Mouse (Mus musculus): Measurements from ENCODE around the gene Gm26938. TPM values are rescaled to one million over a fixed set of nuclear protein-coding genes. Genes with fewer than 3 reads are reported as not detected.

The Gm26938 gene
- polyA plus RNA-seq (2017; shearing (Covaris generic)), result not detected

GRCm38 (mm10) chr5:139826357-139827055 is at the start of gene Gm26938, which contains the start of gene Psmg3:
Gene Gm26938 (minus strand): TSS chr5:139826407.
Gene Psmg3 (minus strand): TSS chr5:139826885.

DNA sequence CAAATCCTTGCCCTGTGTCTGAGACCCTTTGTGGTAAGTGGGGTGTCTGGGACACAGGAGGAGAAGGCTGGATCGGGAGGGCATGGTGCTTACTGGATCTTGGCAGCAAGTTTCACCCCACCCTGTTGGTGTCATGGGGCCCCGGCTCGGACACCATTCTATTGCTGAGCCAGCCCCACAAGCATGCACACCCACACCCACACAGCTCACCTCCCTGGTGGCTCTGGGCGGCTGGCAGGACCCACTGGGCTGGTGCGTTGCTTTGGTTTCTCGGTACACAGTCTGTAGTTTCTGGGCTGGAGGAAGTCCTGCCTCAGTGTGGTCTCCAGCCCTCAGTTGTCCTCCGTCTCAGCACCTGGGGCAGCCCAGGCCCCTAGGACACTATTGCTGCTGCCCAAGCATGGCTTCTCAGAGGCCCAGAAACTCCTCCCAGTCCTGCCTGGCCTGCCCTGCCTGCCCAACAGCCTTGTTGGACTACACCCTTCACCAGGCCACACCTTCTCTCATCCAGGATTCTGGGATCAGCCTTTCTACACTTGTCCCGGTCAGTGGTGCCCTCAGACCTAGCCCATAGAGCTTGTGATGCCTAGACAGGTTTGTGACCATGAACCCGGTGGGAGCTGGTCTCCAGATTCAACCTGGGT is 6.5 kb downstream of the Gm26938 start, which contains the start of gene Tmem184a:
TSS of gene Tmem184a (minus strand) at position 380 of the 644 bp plus-strand sequence.

DNA sequence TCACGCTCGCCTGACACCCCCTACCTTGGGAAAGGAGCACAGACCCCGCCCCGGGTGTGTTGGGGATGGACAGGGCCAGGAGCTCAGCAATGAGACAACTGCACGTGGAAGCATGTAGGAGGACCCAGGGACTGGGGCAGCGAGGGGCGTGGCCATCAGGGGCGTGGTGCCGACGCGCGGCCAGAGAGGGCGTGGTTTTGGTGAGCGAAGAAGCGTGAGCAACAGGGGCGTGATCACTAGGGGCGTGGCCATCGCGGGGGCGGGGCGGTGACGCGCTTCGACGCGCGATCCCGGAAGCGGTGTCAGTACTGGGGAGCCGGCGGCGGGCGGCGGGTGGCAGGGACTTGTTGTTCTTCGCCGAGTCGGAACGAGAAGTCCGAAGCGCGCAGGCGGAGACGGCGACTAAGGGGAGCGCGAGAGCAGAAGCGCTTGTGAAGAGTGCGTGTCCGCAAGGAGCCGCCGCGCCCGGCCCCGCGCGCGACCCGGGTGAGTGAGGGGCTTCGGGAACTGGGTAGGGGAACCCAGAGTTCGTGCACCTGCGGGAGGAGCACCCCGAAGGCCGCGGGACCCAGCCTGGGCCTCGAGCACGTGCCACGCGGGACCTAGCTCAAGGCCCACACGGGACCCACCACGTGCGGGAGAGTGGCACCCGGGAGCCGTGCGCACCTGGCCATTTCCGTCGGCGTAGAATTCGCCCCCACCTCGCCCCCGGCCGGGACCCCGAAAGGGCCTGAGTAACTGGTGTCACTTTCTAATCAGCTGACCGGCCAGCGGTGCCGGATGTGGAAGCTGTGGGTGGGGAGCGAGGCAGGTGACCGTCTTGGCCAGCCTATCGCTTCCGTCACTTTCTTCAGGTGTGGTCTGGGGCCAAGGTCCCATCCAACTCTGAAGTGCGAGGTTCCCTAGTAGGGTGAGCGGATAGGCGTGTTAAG is 34.7 kb downstream of the Gm26938 start, which contains the start of gene Mafk:
TSS of gene Mafk (plus strand) at position 287 of the 932 bp plus-strand sequence.

GRCm38 (mm10) chr5:139775216-139775926 is 50.8 kb downstream of the Gm26938 start, which contains the start of gene Ints1:
Gene Ints1 (minus strand): TSS chr5:139775674.

Other genes starting within 250 kb of the Gm26938 start
- gene Micall2, start 90.1 kb downstream of the Gm26938 start, polyA plus RNA-seq (2017; shearing (Covaris generic)), result 0.34 TPM
- 61.9 TPM for gene Ints1, start 50.7 kb downstream of the Gm26938 start, polyA plus RNA-seq (2017; shearing (Covaris generic))
- 43.6 TPM for gene Mafk, start 34.9 kb downstream of the Gm26938 start, polyA plus RNA-seq (2017; shearing (Covaris generic))
- not detected for gene Tmem184a, start 6.5 kb downstream of the Gm26938 start, polyA plus RNA-seq (2017; shearing (Covaris generic))
- gene Psmg3, start 478 bp upstream of the Gm26938 start, polyA plus RNA-seq (2017; shearing (Covaris generic)), result 59.5 TPM
- not detected for gene Elfn1, start 81.5 kb upstream of the Gm26938 start, polyA plus RNA-seq (2017; shearing (Covaris generic))

All from activated CD4-positive, CD25-positive, alpha-beta regulatory T cell, adult 9 weeks (primary cell).